Mouse (Mus musculus) cerebellum, adult 9-11 months (tissue): ENCODE results near the gene Gm20825.
"Not testable (repeated sequence)": the region's sequence is repeated elsewhere in the genome, so short reads cannot be mapped to it uniquely, and the experiment has no call there.

ENCODE experiments used
- DNase-seq: peaks from one replicate; pipeline ENCODE4 v3.0.0; 2022

The Gm20825 gene

DNA sequence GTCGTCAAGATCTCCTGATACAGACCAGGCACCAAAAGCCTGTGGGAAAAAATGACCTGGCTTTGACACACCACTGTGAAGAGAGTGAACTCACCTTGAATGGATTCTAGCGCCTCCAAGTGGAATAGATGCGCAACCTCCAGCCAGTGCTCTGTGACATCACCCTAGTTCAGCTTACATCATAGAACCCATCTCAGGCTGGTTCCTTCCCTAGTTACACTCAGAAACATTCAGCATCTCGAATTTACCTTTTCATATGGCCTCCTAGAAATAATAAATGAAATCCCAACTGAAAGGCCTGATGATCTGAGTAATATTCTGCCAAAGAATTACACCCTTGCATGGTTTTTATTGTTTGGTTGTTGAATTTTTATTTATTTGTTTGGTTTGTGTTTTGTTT, at the start of gene Gm20825:
Gene Gm20825 (minus strand): TSS at position 101 of the 400 bp plus-strand sequence.
- not testable (repeated sequence) for DNase-seq
